Mouse (Mus musculus): ENCODE results near the gene Actr10.

- TF ChIP-seq CTCF (conservative IDR thresholded peaks at IDR 0.05; ENCODE audit: low read length) (no peak), POU5F1 (IDR thresholded peaks at IDR 0.05; ENCODE audit: borderline replicate concordance, low read length) (no peak)
Measured at GRCm38 (mm10) chr12:71006141-71006540, 68.5 kb downstream of the Actr10 start.
